Mouse (Mus musculus) fibroblast of lung, adult 2 months (primary cell): Measurements from ENCODE around the gene Cbs.

Experiments used
- DNase-seq: peaks from one replicate; pipeline ENCODE4 v3.0.0-alpha.2; 2011; ENCODE audit warnings: low read depth

Gene Cbs

GRCm38 (mm10) chr17:31590846-31591245 lies 46.2 kb downstream of the Cbs start:
- DNase-seq: no peak

GRCm38 (mm10) chr17:31588726-31589125 lies 48.3 kb downstream of the Cbs start:
- DNase-seq: no peak

- no peak for DNase-seq
These were observed 48.9 kb downstream of the Cbs start for GRCm38 (mm10) chr17:31588115-31588514.

GRCm38 (mm10) chr17:31583781-31584180 lies 53.3 kb downstream of the Cbs start:
- no peak for DNase-seq

- no peak for DNase-seq
These were observed 53.9 kb downstream of the Cbs start for GRCm38 (mm10) chr17:31583185-31583584.

- no peak for DNase-seq
These were observed 56.7 kb downstream of the Cbs start for GRCm38 (mm10) chr17:31580344-31580743.

- no peak for DNase-seq
These were observed 60.5 kb downstream of the Cbs start for GRCm38 (mm10) chr17:31576394-31577175.

- DNase-seq: no peak
These were observed 62.4 kb downstream of the Cbs start for GRCm38 (mm10) chr17:31574662-31575061.

- no peak for DNase-seq
These were observed 65.3 kb downstream of the Cbs start for GRCm38 (mm10) chr17:31571689-31572088.

GRCm38 (mm10) chr17:31570321-31570925 lies 66.6 kb downstream of the Cbs start:
- DNase-seq: no peak

- DNase-seq: no peak
These were observed 67.3 kb downstream of the Cbs start for GRCm38 (mm10) chr17:31569756-31570155.

- no peak for DNase-seq
These were observed 70.8 kb downstream of the Cbs start for GRCm38 (mm10) chr17:31566276-31566675.

GRCm38 (mm10) chr17:31565141-31566056 lies 71.6 kb downstream of the Cbs start:
- no peak for DNase-seq

- no peak for DNase-seq
These were observed 72.2 kb downstream of the Cbs start for GRCm38 (mm10) chr17:31564858-31565140.

- DNase-seq: peak; percentile 98
These were observed 72.8 kb downstream of the Cbs start, which contains the start of gene Pknox1 for GRCm38 (mm10) chr17:31564015-31564857. Gene Pknox1 (plus strand): TSS chr17:31564734.

- DNase-seq: no peak
These were observed 73.4 kb downstream of the Cbs start for GRCm38 (mm10) chr17:31563632-31564014.

- no peak for DNase-seq
These were observed 77.8 kb downstream of the Cbs start for GRCm38 (mm10) chr17:31559021-31559789.
